Mouse (Mus musculus) cerebellum, adult 2 months (tissue): ENCODE data around the gene Keap1.

Source experiments
- CTCF ChIP-seq: fragments of 200-500 bp; IDR thresholded peaks from 2 replicates; pipeline ENCODE4 v1.5.1; 2011; ENCODE audit warnings: low read depth, mild to moderate bottlenecking, control low read depth, low read length, moderate library complexity, borderline replicate concordance; ENCODE audit not compliant: insufficient read depth
- POLR2A ChIP-seq: fragments of 200-500 bp; IDR thresholded peaks from 2 replicates; pipeline ENCODE4 v1.6.1; 2011; ENCODE audit warnings: low read length, control low read depth, borderline replicate concordance; ENCODE audit not compliant: insufficient read depth

- no peak for TF ChIP-seq POLR2A
- no peak for TF ChIP-seq CTCF
Observed at GRCm38 (mm10) chr9:21275727-21276126, 36.6 kb upstream of the Keap1 start.
